Mouse (Mus musculus) C2C12 (cell line): ENCODE measurements around the gene Hrc. TPM values are rescaled to one million over a fixed set of nuclear protein-coding genes. Genes with fewer than 3 reads are reported as not detected.

Experiments
- H3K27me3 ChIP-seq: one replicate; pipeline ENCODE4 v1.6.1; 2011; ENCODE audit not compliant: control insufficient read depth, insufficient read depth, insufficient read length
- H3K36me3 ChIP-seq: one replicate; pipeline ENCODE4 v1.6.1; 2011; ENCODE audit not compliant: control insufficient read depth, insufficient read depth
- H3K4me3 ChIP-seq: one replicate; pipeline ENCODE4 v1.5.1; 2011; ENCODE audit warnings: mild to moderate bottlenecking, control low read depth; ENCODE audit not compliant: poor library complexity, insufficient read depth, severe bottlenecking
- H3K79me2 ChIP-seq: one replicate; pipeline ENCODE4 v1.6.1; 2011; ENCODE audit not compliant: control insufficient read depth, insufficient read depth
- H3K79me3 ChIP-seq: one replicate; pipeline ENCODE4 v1.6.1; 2011; ENCODE audit warnings: low read depth, control low read depth
- H3ac ChIP-seq: one replicate; pipeline ENCODE3; 2011; ENCODE audit warnings: low read depth; ENCODE audit not compliant: control insufficient read depth, insufficient read length
- CEBPB ChIP-seq: IDR thresholded peaks from one replicate; pipeline ENCODE4 v1.6.1; 2011; ENCODE audit warnings: low read depth, mild to moderate bottlenecking, control low read depth, moderate library complexity
- CTCF ChIP-seq: IDR thresholded peaks from one replicate; pipeline ENCODE4 v1.5.1; 2011; ENCODE audit not compliant: control insufficient read depth, insufficient read depth, insufficient read length
- FOSL1 ChIP-seq: IDR thresholded peaks from one replicate; pipeline ENCODE4 v1.8.0; 2011; ENCODE audit warnings: mild to moderate bottlenecking, low read length; ENCODE audit not compliant: poor library complexity, insufficient read depth, severe bottlenecking
- MAX ChIP-seq: IDR thresholded peaks from one replicate; pipeline ENCODE4 v1.6.1; 2011; ENCODE audit warnings: mild to moderate bottlenecking, control low read depth
- MYOD1 ChIP-seq: IDR thresholded peaks from one replicate; pipeline ENCODE4 v1.6.1; 2011; ENCODE audit warnings: low read depth; ENCODE audit not compliant: control insufficient read depth, insufficient read length
- MYOG ChIP-seq: IDR thresholded peaks from one replicate; pipeline ENCODE4 v1.6.1; 2011; ENCODE audit not compliant: control insufficient read depth, insufficient read length; ENCODE audit errors: extremely low read depth
- USF1 ChIP-seq: IDR thresholded peaks from one replicate; pipeline ENCODE4 v1.6.1; 2011; ENCODE audit warnings: low read depth, mild to moderate bottlenecking, control low read depth, moderate library complexity
- polyA plus RNA-seq: library from polyadenylated mRNA; unstranded; fragments of >200 nt; fragmentation: generic; extraction: Trizol; gene quantifications from one replicate; pipeline ENCODE4 v1.2.1, GENCODE M21; 2012; ENCODE audit warnings: missing spikeins

The Hrc gene
- polyA plus RNA-seq, 1 experiment = 0.51 TPM

- no peaks in the 10 kb centered on the region for H3K36me3 ChIP-seq
- no peak overlapping the region for H3ac ChIP-seq
- no peaks in the 10 kb centered on the region for H3K79me3 ChIP-seq
- TF ChIP-seq FOSL1 (no peak), CTCF (no peak), MAX (no peak), MYOD1 (no peak), CEBPB (no peak), USF1 (no peak), MYOG (no peak)
- H3K79me2 ChIP-seq = no peaks in the 10 kb centered on the region
- H3K27me3 ChIP-seq = no peaks in the 10 kb centered on the region
- H3K4me3 ChIP-seq = no peak overlapping the region
Measured at GRCm38 (mm10) chr7:45342081-45342480, 7.0 kb downstream of the Hrc start.

- Histone ChIP-seq H3K4me3 (no peak overlapping the region), H3ac (no peak overlapping the region)
Measured at GRCm38 (mm10) chr7:45343543-45343942, 8.5 kb downstream of the Hrc start.

GRCm38 (mm10) chr7:45346905-45347304 lies 11.8 kb downstream of the Hrc start:
- no peaks in the 10 kb centered on the region for H3K79me3 ChIP-seq
- no peak overlapping the region for H3K4me3 ChIP-seq
- no peaks in the 10 kb centered on the region for H3K36me3 ChIP-seq
- H3ac ChIP-seq = no peak overlapping the region
- no peak for TF ChIP-seq USF1
- TF ChIP-seq FOSL1 = no peak
- TF ChIP-seq MYOD1 = no peak
- no peak for TF ChIP-seq MYOG
- TF ChIP-seq CEBPB = no peak
- H3K27me3 ChIP-seq = no peaks in the 10 kb centered on the region
- H3K79me2 ChIP-seq = no peaks in the 10 kb centered on the region

More at GRCm38 (mm10) chr7:45343543-45343942, 8.5 kb downstream of the Hrc start:
- Histone ChIP-seq H3K36me3 (no peaks in the 10 kb centered on the region), H3K79me3 (no peaks in the 10 kb centered on the region), H3K79me2 (no peaks in the 10 kb centered on the region), H3K27me3 (no peaks in the 10 kb centered on the region)
- TF ChIP-seq MAX (no peak), CEBPB (no peak), USF1 (no peak), MYOG (no peak), FOSL1 (no peak), MYOD1 (no peak), CTCF (peak; percentile 24)

- Histone ChIP-seq H3K4me3 (no peak overlapping the region), H3K27me3 (no peaks in the 10 kb centered on the region), H3ac (no peak overlapping the region), H3K79me2 (no peaks in the 10 kb centered on the region), H3K36me3 (no peaks in the 10 kb centered on the region), H3K79me3 (no peaks in the 10 kb centered on the region)
- TF ChIP-seq MYOD1 (no peak), MYOG (no peak), MAX (no peak), CEBPB (no peak), USF1 (no peak), CTCF (no peak), FOSL1 (no peak)
Measured at GRCm38 (mm10) chr7:45353041-45353440, 18.0 kb downstream of the Hrc start.

- H3K36me3 ChIP-seq = no peaks in the 10 kb centered on the region
- no peak overlapping the region for H3K4me3 ChIP-seq
- no peaks in the 10 kb centered on the region for H3K27me3 ChIP-seq
- no peak overlapping the region for H3ac ChIP-seq
- H3K79me3 ChIP-seq = no peaks in the 10 kb centered on the region
- no peaks in the 10 kb centered on the region for H3K79me2 ChIP-seq
- TF ChIP-seq FOSL1 (no peak), MYOG (no peak), MYOD1 (no peak), CEBPB (no peak), USF1 (no peak), CTCF (no peak), MAX (no peak)
Measured at GRCm38 (mm10) chr7:45355318-45356020, 20.4 kb downstream of the Hrc start.
